In genomic region chr12:98050057-98050456, GRCm38 (mm10) we compare ENCODE assay signal across 12 mouse cellular contexts.
DNase-seq lines count a peak whose midpoint lies in the region; ATAC-seq and TF ChIP-seq lines count a peak whose summit lies in the region.
"Had no signal": no experiment of that assay in that cellular context is flagged by ENCODE, and none has a peak within 500 bp of the region (broad histone marks: within the 10 kb centered on the region; RNA-seq: fewer than 3 reads in every experiment).

No protein-coding gene starts in this region.

- CTCF ChIA-PET in Patski (lab: Charles Lee) = no interaction called here

- H3K27me3 ChIP-seq in kidney, embryonic 15.5 days = no peaks in the 10 kb centered on the region
- H3K27me3 ChIP-seq in Patski = no peaks in the 10 kb centered on the region
- no peaks in the 10 kb centered on the region for H3K27me3 ChIP-seq in limb, embryonic 13.5 days
- no peaks in the 10 kb centered on the region for H3K27me3 ChIP-seq in midbrain, embryonic 14.5 days (ENCODE audit: control insufficient read depth, insufficient read depth, low read length)
- H3K27me3 ChIP-seq: CH12.LX had no signal

- H3K27ac ChIP-seq in kidney, embryonic 15.5 days = no peak overlapping the region
- H3K27ac ChIP-seq in limb, embryonic 13.5 days = no peak overlapping the region
- H3K27ac ChIP-seq in midbrain, embryonic 14.5 days (replicated peaks; ENCODE audit: low read depth, low read length) = no peak overlapping the region
- H3K27ac ChIP-seq: gastrocnemius, adult 2 months; hindbrain, embryonic 14.5 days had no signal

- no peak for DNase-seq in kidney, adult 9 months
- peak; percentile 72 for DNase-seq in Muller cell, postnatal 12 days (ENCODE audit: inconsistent ontology term)
- DNase-seq in Patski (ENCODE audit: low read depth, low spot score) = no peak
- no peak for DNase-seq in adrenal gland, postnatal 36 days
- DNase-seq in adipocyte (ENCODE audit: low spot score) = no peak
- no peak for DNase-seq in midbrain, embryonic 14.5 days
- DNase-seq: adrenal gland, adult 2 months; gastrocnemius, adult 2 months had no signal

- peak overlapping the region; percentile 12; the same call in 1 of the 2 replicates for H3K4me2 ChIP-seq in kidney, embryonic 15.5 days
- no peak overlapping the region for H3K4me2 ChIP-seq in limb, embryonic 13.5 days (replicated peaks)
- no peak overlapping the region for H3K4me2 ChIP-seq in midbrain, embryonic 14.5 days (ENCODE audit: low read length)
- H3K4me2 ChIP-seq: hindbrain, embryonic 14.5 days had no signal

- no peaks in the 10 kb centered on the region for H3K36me3 ChIP-seq in kidney, embryonic 15.5 days
- H3K36me3 ChIP-seq in limb, embryonic 13.5 days = no peaks in the 10 kb centered on the region
- no peaks in the 10 kb centered on the region for H3K36me3 ChIP-seq in midbrain, embryonic 14.5 days (ENCODE audit: control insufficient read depth, insufficient read depth, low read length)

- in situ Hi-C loops in Patski (cut with MboI; ENCODE audit: low pct_unique_long_range_greater_than_20kb) = no loop called here

- peak; percentile 60 for ATAC-seq in kidney, embryonic 15.5 days (replicated peaks; ENCODE audit: low FRiP score)
- ATAC-seq in Patski = peak; percentile 91
- ATAC-seq in limb, embryonic 13.5 days (ENCODE audit: low FRiP score, low read depth) = peak; percentile 57; the same call in 1 of the 2 replicates
- ATAC-seq in midbrain, embryonic 14.5 days (ENCODE audit: low FRiP score, low TSS enrichment) = no peak

- WGBS in kidney, embryonic 15.5 days = 10% methylated on average over 5 of the region's 5 CpGs
- 13% methylated on average over 5 of the region's 5 CpGs for WGBS in limb, embryonic 13.5 days
- WGBS in midbrain, embryonic 14.5 days = 27% methylated on average over 5 of the region's 5 CpGs

- H3K9ac ChIP-seq in kidney, embryonic 15.5 days = no peak overlapping the region
- no peak overlapping the region for H3K9ac ChIP-seq in limb, embryonic 13.5 days
- no peak overlapping the region for H3K9ac ChIP-seq in midbrain, embryonic 14.5 days (replicated peaks; ENCODE audit: low read length)
- H3K9ac ChIP-seq: hindbrain, embryonic 14.5 days had no signal

- no peaks in the 10 kb centered on the region for H3K9me3 ChIP-seq in kidney, embryonic 15.5 days (replicated peaks)
- H3K9me3 ChIP-seq in limb, embryonic 13.5 days = no peaks in the 10 kb centered on the region
- no peaks in the 10 kb centered on the region for H3K9me3 ChIP-seq in midbrain, embryonic 14.5 days (ENCODE audit: control insufficient read depth, low read length)

- H3K4me1 ChIP-seq in kidney, embryonic 15.5 days = peaks cover 15% of the 10 kb centered on the region
- 0 out of 2 replicates have a peak, but pooled peaks cover 5% of the 10 kb centered on the region for H3K4me1 ChIP-seq in limb, embryonic 13.5 days
- peaks cover 10% of the 10 kb centered on the region; the same call in 1 of the 2 replicates for H3K4me1 ChIP-seq in midbrain, embryonic 14.5 days (ENCODE audit: control insufficient read depth, insufficient read depth, low read length)

- TF ChIP-seq CTCF in Patski (IDR thresholded peaks at IDR 0.05) = no peak

- H3K4me3 ChIP-seq in kidney, embryonic 15.5 days (replicated peaks) = no peak overlapping the region
- H3K4me3 ChIP-seq in limb, embryonic 13.5 days = no peak overlapping the region
- no peak overlapping the region for H3K4me3 ChIP-seq in midbrain, embryonic 14.5 days (replicated peaks; ENCODE audit: low read depth, low read length)
- H3K4me3 ChIP-seq: gastrocnemius, adult 2 months had no signal

- POLR2A ChIA-PET in Patski (lab: Charles Lee) = no interaction called here
